Mouse (Mus musculus) telencephalon, adult 2 months (tissue): Measurements from ENCODE around the gene Spon2.

ENCODE experiments used
- DNase-seq: peaks from one replicate; pipeline ENCODE4 v3.0.0-alpha.2; 2011; ENCODE audit warnings: low read depth, low spot score

The Spon2 gene

GRCm38 (mm10) chr5:33218081-33218480 lies at the start of gene Spon2:
Gene Spon2 (minus strand): TSS chr5:33218455.
- no peak for DNase-seq

GRCm38 (mm10) chr5:33254416-33254815 lies 36.2 kb upstream of the Spon2 start:
- DNase-seq: no peak

- DNase-seq: no peak
These were observed 29.9 kb upstream of the Spon2 start for GRCm38 (mm10) chr5:33248186-33248585.

GRCm38 (mm10) chr5:33247387-33247786 lies 29.1 kb upstream of the Spon2 start:
- no peak for DNase-seq

- no peak for DNase-seq
These were observed 27.4 kb upstream of the Spon2 start for GRCm38 (mm10) chr5:33245701-33246100.

GRCm38 (mm10) chr5:33244377-33244920 lies 26.2 kb upstream of the Spon2 start:
- DNase-seq: no peak

GRCm38 (mm10) chr5:33239934-33240333 lies 21.7 kb upstream of the Spon2 start:
- DNase-seq: no peak

GRCm38 (mm10) chr5:33239111-33239714 lies 21.0 kb upstream of the Spon2 start:
- no peak for DNase-seq

- DNase-seq: no peak
These were observed 20.0 kb upstream of the Spon2 start for GRCm38 (mm10) chr5:33238256-33238645.

GRCm38 (mm10) chr5:33237600-33238255 lies 19.5 kb upstream of the Spon2 start:
- no peak for DNase-seq

GRCm38 (mm10) chr5:33234391-33235031 lies 16.3 kb upstream of the Spon2 start:
- no peak for DNase-seq

- DNase-seq: no peak
These were observed 14.5 kb upstream of the Spon2 start for GRCm38 (mm10) chr5:33232791-33233190.

- DNase-seq: no peak
These were observed 12.0 kb upstream of the Spon2 start for GRCm38 (mm10) chr5:33230285-33230684.

- DNase-seq: peak; percentile 12
These were observed 10.2 kb upstream of the Spon2 start for GRCm38 (mm10) chr5:33228428-33228827.

GRCm38 (mm10) chr5:33225673-33226072 lies 7.4 kb upstream of the Spon2 start:
- no peak for DNase-seq

GRCm38 (mm10) chr5:33224491-33224890 lies 6.2 kb upstream of the Spon2 start:
- no peak for DNase-seq

- DNase-seq: no peak
These were observed 4.8 kb upstream of the Spon2 start for GRCm38 (mm10) chr5:33222841-33223744.

GRCm38 (mm10) chr5:33222389-33222788 lies 4.1 kb upstream of the Spon2 start:
- DNase-seq: no peak

GRCm38 (mm10) chr5:33220350-33221044 lies 2.2 kb upstream of the Spon2 start:
- peak; percentile 74 for DNase-seq

GRCm38 (mm10) chr5:33219831-33220230 lies 1.6 kb upstream of the Spon2 start:
- no peak for DNase-seq
